ENCODE assay signal across 15 mouse cellular contexts in the genomic region with DNA sequence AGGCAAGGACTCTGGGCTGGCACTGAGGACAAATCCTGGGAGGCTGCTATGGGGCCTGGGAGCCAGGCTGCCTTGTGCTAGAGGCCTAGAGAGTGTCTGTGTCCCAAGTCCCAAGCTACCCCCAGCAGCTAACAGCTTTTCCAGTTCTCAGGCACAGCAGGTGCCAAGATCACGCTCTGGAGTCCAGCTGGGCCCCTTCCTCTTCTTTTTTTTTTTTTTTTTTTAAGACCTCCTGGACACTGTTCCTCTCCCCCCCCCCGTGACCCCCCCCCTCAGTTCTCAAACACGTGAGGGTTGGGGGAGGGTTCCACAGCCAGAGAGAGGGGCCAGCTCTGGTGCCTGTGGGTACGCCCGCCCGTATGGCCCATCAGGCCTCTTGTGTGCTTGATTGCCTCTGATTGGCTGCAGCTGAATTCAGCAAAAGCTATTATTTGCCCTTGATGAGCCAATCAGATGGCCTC. TPM values are rescaled to one million over a fixed set of nuclear protein-coding genes. Genes with fewer than 3 reads are reported as not detected.
A peak's percentile ranks its signal among the peaks of the same experiment; 100 is the strongest.
DNase-seq lines count a peak whose midpoint lies in the region; ATAC-seq and TF ChIP-seq lines count a peak whose summit lies in the region.
"Had no signal": no experiment of that assay in that cellular context is flagged by ENCODE, and none has a peak within 500 bp of the region (broad histone marks: within the 10 kb centered on the region; RNA-seq: fewer than 3 reads in every experiment).

No protein-coding gene starts in this region.

- H3K9me3 ChIP-seq in limb, embryonic 11.5 days (ENCODE audit: control insufficient read depth, low read length): no peaks in the 10 kb centered on the region
- H3K9me3 ChIP-seq in limb, embryonic 10.5 days (replicated peaks): no peaks in the 10 kb centered on the region
- H3K9me3 ChIP-seq in forebrain, embryonic 16.5 days (ENCODE audit: control insufficient read depth, low read length): no peaks in the 10 kb centered on the region
- H3K9me3 ChIP-seq in midbrain, embryonic 11.5 days (ENCODE audit: control insufficient read depth, low read length): no peaks in the 10 kb centered on the region

- H3K9ac ChIP-seq in limb, embryonic 11.5 days (ENCODE audit: low read length): no peak overlapping the region
- no peak overlapping the region for H3K9ac ChIP-seq in forebrain, embryonic 16.5 days (replicated peaks; ENCODE audit: low read depth, low read length)
- peak overlapping the region; percentile 36; the same call in 1 of the 2 replicates for H3K9ac ChIP-seq in midbrain, embryonic 11.5 days (ENCODE audit: low read length)

- no peak overlapping the region for H3K4me3 ChIP-seq in limb, embryonic 11.5 days (ENCODE audit: low read depth, low read length)
- H3K4me3 ChIP-seq in limb, embryonic 10.5 days: no peak overlapping the region
- no peak overlapping the region for H3K4me3 ChIP-seq in forebrain, embryonic 16.5 days (replicated peaks; ENCODE audit: low read length)
- H3K4me3 ChIP-seq in midbrain, embryonic 11.5 days (ENCODE audit: low read depth, low read length): no peak overlapping the region
- no peak overlapping the region for H3K4me3 ChIP-seq in left cerebral cortex, adult 2 months
- H3K4me3 ChIP-seq: megakaryocyte, embryonic 14.5 days had no signal

- no peak for DNase-seq in limb, embryonic 11.5 days (ENCODE audit: low spot score)
- no peak for DNase-seq in limb, embryonic 10.5 days (ENCODE audit: low spot score)
- DNase-seq in midbrain, embryonic 11.5 days (ENCODE audit: low spot score, missing footprints): peak; percentile 89
- peak; percentile 80 for DNase-seq in retina, postnatal 1 day
- no peak for DNase-seq in left cerebral cortex, adult 2 months (ENCODE audit: extremely low spot score in 1 of 2, low spot score in 2 of 2)
- DNase-seq in cerebellum, adult 9-11 months: no peak
- DNase-seq in cerebellum, postnatal 25 days: no peak
- DNase-seq: cerebellum, adult 2 months; heart, postnatal 36 days; kidney, adult 8-10 months; thymus, adult 2 months had no signal

- no peaks in the 10 kb centered on the region for H3K27me3 ChIP-seq in limb, embryonic 11.5 days (ENCODE audit: control insufficient read depth, insufficient read depth, low read length)
- peaks cover 29% of the 10 kb centered on the region for H3K27me3 ChIP-seq in limb, embryonic 10.5 days (ENCODE audit: low read depth, poor library complexity, severe bottlenecking)
- H3K27me3 ChIP-seq in forebrain, embryonic 16.5 days (replicated peaks; ENCODE audit: control insufficient read depth, insufficient read depth, low read length): peaks cover 27% of the 10 kb centered on the region
- H3K27me3 ChIP-seq in midbrain, embryonic 11.5 days (ENCODE audit: control insufficient read depth, insufficient read depth, low read length): no peaks in the 10 kb centered on the region

- no peak overlapping the region for H3K4me2 ChIP-seq in limb, embryonic 11.5 days (ENCODE audit: low read depth, severe bottlenecking)
- no peak overlapping the region for H3K4me2 ChIP-seq in forebrain, embryonic 16.5 days (ENCODE audit: low read length)
- 0 out of 2 replicates have a peak overlapping the region, but pooled peaks have one; percentile 6 for H3K4me2 ChIP-seq in midbrain, embryonic 11.5 days

- no peaks in the 10 kb centered on the region for H3K36me3 ChIP-seq in limb, embryonic 11.5 days (ENCODE audit: control insufficient read depth, insufficient read depth, low read length)
- H3K36me3 ChIP-seq in limb, embryonic 10.5 days: no peaks in the 10 kb centered on the region
- H3K36me3 ChIP-seq in forebrain, embryonic 16.5 days (ENCODE audit: control insufficient read depth, insufficient read depth): no peaks in the 10 kb centered on the region
- no peaks in the 10 kb centered on the region for H3K36me3 ChIP-seq in midbrain, embryonic 11.5 days (ENCODE audit: control insufficient read depth, insufficient read depth, low read length)

- H3K27ac ChIP-seq in limb, embryonic 11.5 days (replicated peaks; ENCODE audit: low read depth, low read length): no peak overlapping the region
- no peak overlapping the region; the same call in 1 of the 2 replicates for H3K27ac ChIP-seq in limb, embryonic 10.5 days
- H3K27ac ChIP-seq in forebrain, embryonic 16.5 days (ENCODE audit: low read length): peak overlapping the region; percentile 54; the same call in 1 of the 2 replicates
- H3K27ac ChIP-seq in midbrain, embryonic 11.5 days (ENCODE audit: low read depth, low read length): peak overlapping the region; percentile 75
- no peak overlapping the region for H3K27ac ChIP-seq in left cerebral cortex, adult 2 months

- WGBS in limb, embryonic 11.5 days: 10% methylated on average over 1 of the region's 6 CpGs
- WGBS in limb, embryonic 10.5 days: 15% methylated on average over 5 of the region's 6 CpGs
- 6% methylated on average over 5 of the region's 6 CpGs for WGBS in forebrain, embryonic 16.5 days
- 2% methylated on average over 4 of the region's 6 CpGs for WGBS in midbrain, embryonic 11.5 days

- ATAC-seq in limb, embryonic 11.5 days (ENCODE audit: insufficient number of reproducible peaks, low FRiP score, low TSS enrichment, low read depth): peak; percentile 68; the same call in 1 of the 2 replicates
- ATAC-seq in forebrain, embryonic 16.5 days: peak; percentile 57
- peak; percentile 80 for ATAC-seq in midbrain, embryonic 11.5 days (ENCODE audit: low FRiP score)
- ATAC-seq: Patski had no signal

- H3K4me1 ChIP-seq in limb, embryonic 11.5 days (ENCODE audit: control insufficient read depth, insufficient read depth, low read length): 0 out of 2 replicates have a peak, but pooled peaks cover 3% of the 10 kb centered on the region
- peaks cover 31% of the 10 kb centered on the region for H3K4me1 ChIP-seq in limb, embryonic 10.5 days
- H3K4me1 ChIP-seq in forebrain, embryonic 16.5 days (replicated peaks; ENCODE audit: control insufficient read depth, insufficient read depth, low read length): peaks cover 19% of the 10 kb centered on the region
- peaks cover 18% of the 10 kb centered on the region for H3K4me1 ChIP-seq in midbrain, embryonic 11.5 days (ENCODE audit: control insufficient read depth, insufficient read depth, low read length)

- intact Hi-C loops in left cerebral cortex, adult 2 months (cut with DNase I): loop anchor here (5.0 kb wide), 1 partner anchor 43 kb away; no protein-coding TSS in a partner anchor

- no peak for TF ChIP-seq CTCF in left cerebral cortex, adult 2 months (IDR thresholded peaks at IDR 0.05)

RNA-seq across cellular contexts. Expression of a gene that starts 45.6 kb away (rescaled TPM):
- polyA plus RNA-seq in limb, embryonic 11.5 days (2014; fragmentation: Nextera tagmentation; extraction: Ambion mirVana): 0.12 and 0.26 TPM in 2 replicates
- polyA plus RNA-seq in limb, embryonic 10.5 days (2016; fragmentation: Nextera tagmentation; extraction: Ambion mirVana): 0.20 and 0.34 TPM in 2 replicates
- 3.6 and 5.8 TPM in 2 replicates for polyA plus RNA-seq in forebrain, embryonic 16.5 days (2015; fragmentation: Nextera tagmentation; extraction: Ambion mirVana)
- polyA plus RNA-seq in midbrain, embryonic 11.5 days (2014; fragmentation: Nextera tagmentation; extraction: Ambion mirVana): 1.3 and 1.7 TPM in 2 replicates
- total RNA-seq in left cerebral cortex, adult 2 months (2021): 10 to 100 TPM; 24.1 to 34.7 TPM
- polyA plus RNA-seq: liver, embryonic 16.5 days had no signal

Comparison
In these comparisons a context has a peak if more than half of its experiments do, and no peak if none do; other contexts are left out.
1. DNase-seq: peak in midbrain, embryonic 11.5 days (single experiment) and retina, postnatal 1 day (single experiment); none in limb, embryonic 11.5 days (single experiment), limb, embryonic 10.5 days (single experiment), left cerebral cortex, adult 2 months (0 of 2), cerebellum, adult 9-11 months (single experiment) and cerebellum, postnatal 25 days (0 of 2).
2. H3K27ac ChIP-seq: peak in forebrain, embryonic 16.5 days (single experiment) and midbrain, embryonic 11.5 days (single experiment); none in limb, embryonic 11.5 days (single experiment), limb, embryonic 10.5 days (single experiment) and left cerebral cortex, adult 2 months (single experiment).
3. Peak in every context shown above with its lines, with median percentiles within 50 percentile points of each other: ATAC-seq.